Mouse (Mus musculus) myocyte (in vitro differentiated cells): ENCODE measurements around the gene Ntrk2.

ENCODE experiments used
- MYOG ChIP-seq, 3 experiments: IDR thresholded peaks; one replicate each; pipeline ENCODE4 v1.6.1; 2011; ENCODE audit warnings: control low read depth in 2 of 3, low read depth in 2 of 3, mild to moderate bottlenecking in 2 of 3; ENCODE audit not compliant: insufficient read length in 2 of 3, control insufficient read depth in 1 of 3, insufficient read depth in 1 of 3
- REST ChIP-seq: IDR thresholded peaks from one replicate; pipeline ENCODE4 v1.6.1; 2011; ENCODE audit warnings: mild to moderate bottlenecking, control low read depth, moderate library complexity; ENCODE audit not compliant: insufficient read depth, insufficient read length

GRCm38 (mm10) chr13:59180781-59181180 is 374.4 kb downstream of the Ntrk2 start:
- TF ChIP-seq MYOG (IDR thresholded peaks at IDR 0.05; ENCODE audit: control insufficient read depth in 1 of 3, insufficient read depth in 1 of 3, insufficient read length in 2 of 3, low read depth in 2 of 3) (no peak), REST (no peak)
